Mouse (Mus musculus): ENCODE results near the gene Ralgds. TPM values are rescaled to one million over a fixed set of nuclear protein-coding genes. Genes with fewer than 3 reads are reported as not detected.

Ralgds gene
- polyA plus RNA-seq, 1 experiment from 2014 or later = 87.8 TPM

DNA sequence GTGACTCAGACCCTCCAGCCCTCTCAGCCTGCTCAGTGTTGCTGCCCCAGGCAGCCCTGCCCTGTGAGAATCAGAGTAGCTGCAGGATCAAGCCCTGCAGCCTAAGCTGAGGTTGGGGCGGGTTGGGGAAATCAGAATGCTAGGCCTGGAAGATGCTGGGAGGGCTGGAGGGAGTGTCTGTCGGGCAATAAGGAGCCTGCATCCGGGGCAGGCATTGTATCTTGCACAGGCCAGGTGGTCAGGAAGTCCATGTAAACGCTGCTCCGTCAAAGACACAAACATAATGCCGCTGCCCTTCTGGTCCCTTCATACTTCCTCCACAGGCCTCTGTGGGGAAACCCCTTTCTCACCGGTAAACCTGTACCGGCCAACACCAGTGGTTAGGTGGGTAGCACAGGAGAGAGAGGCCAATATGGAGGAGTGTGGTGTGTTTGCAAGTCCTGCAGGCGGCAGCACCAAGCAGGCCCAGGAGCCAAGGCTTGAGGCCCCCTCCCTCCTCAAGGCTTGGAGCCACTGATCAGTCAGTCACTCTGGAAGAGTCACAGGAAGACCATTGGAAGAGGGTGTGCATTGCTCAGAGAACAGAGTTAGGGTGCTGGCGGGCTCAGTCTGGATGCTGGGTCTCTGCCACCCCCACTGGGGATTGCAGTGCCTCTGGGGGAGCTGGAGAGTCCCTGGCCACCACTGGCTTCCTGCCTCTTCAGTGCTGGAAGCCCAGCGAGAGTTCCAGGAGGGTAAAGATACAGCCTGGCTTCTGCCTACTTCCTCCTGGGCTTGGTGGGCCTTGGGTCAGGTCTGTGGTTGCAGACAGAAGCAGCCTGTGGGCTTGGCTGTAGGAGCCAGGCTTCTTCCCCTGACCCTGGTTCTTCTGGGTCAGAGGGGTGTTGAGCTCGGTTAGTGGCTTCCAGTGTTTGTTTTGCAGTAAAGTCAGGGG lies 13.3 kb downstream of the Ralgds start:
- Histone ChIP-seq H3K4me1 (peaks cover 85% of the 10 kb centered on the region), H3K4me3 (no peak overlapping the region), H3K4me2 (replicated peaks) (no peak overlapping the region; the same call in 1 of the 2 replicates), H3K27me3 (no peaks in the 10 kb centered on the region), H3K9me3 (no peaks in the 10 kb centered on the region), H3K36me3 (peaks cover 5% of the 10 kb centered on the region; the same call in 1 of the 2 replicates), H3K9ac (replicated peaks) (no peak overlapping the region), H3K27ac (replicated peaks) (peak overlapping the region; percentile 81)
- 41% methylated on average over 12 of the region's 12 CpGs for WGBS
- ATAC-seq (replicated peaks) = no peak

DNA sequence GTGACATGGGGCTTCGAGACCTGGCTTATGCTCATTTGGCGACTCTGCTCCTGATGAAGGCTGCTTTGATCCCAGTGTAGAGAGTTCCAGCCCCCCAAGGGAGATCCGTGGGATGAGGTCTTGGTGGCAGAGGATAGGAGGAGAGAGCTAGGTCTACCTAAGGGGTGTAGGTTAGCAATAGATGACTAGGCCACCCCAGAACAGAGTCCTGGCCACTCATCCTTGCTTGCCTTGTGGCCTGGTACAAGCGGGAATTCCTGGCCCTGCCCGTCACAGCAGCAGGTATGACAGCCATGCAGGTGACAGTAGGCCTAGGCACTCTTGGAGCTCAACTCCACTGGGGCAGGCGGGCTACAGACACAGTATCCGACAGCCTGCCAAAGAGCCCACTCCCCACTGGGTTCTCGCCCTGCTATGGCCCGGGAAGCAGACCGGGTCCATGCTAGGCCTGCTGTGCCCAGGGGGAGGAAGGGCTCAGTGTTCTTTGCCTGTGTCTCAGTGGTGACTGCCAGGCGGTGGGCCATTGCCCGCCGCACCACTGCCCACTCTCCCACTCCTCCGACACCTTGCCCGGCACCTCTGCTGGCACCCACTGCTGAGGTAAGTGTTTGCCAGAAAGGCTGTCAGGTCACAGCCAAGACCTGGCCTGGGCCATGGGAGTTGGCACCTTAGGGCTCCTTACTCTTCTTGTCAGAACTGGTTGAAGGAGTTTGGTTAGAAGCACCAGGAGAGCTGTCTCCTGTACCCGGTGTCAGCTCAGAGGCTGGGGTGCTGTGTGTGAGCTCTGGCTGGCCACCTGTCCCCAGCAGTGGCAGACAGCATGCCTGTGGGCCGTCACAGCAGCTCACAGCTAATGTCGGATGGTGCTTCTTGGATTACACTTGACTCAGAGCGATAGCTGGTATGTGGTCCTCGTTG lies 14.8 kb downstream of the Ralgds start:
- peaks cover 79% of the 10 kb centered on the region for H3K4me1 ChIP-seq
- H3K27ac ChIP-seq (replicated peaks) = no peak overlapping the region
- no peak overlapping the region for H3K4me2 ChIP-seq (replicated peaks)
- H3K27me3 ChIP-seq = no peaks in the 10 kb centered on the region
- H3K36me3 ChIP-seq = no peaks in the 10 kb centered on the region
- no peaks in the 10 kb centered on the region for H3K9me3 ChIP-seq
- WGBS = 84% methylated on average over 20 of the region's 20 CpGs
- H3K9ac ChIP-seq (replicated peaks) = no peak overlapping the region
- no peak overlapping the region for H3K4me3 ChIP-seq
- no peak for ATAC-seq (replicated peaks)

DNA sequence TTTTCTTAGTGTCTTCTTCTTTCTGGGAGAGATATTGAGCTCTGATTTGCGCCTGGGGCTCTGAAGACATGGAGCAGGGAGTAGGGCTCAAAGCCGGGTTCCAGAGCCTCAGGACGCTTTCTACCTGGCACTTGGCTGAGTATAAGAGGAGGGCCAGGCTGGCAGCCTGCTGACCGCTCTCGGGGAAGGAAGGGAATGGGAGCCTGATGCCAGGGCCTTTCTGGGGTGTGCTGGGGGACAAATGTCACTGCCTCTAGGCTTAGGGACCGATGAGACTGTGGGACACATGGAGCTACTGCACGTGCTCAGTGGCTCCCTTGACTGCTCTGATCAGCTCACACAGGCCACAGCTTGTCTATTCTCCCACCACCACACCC lies 15.4 kb downstream of the Ralgds start:
- H3K27ac ChIP-seq (replicated peaks) = no peak overlapping the region
- no peaks in the 10 kb centered on the region for H3K36me3 ChIP-seq
- H3K9me3 ChIP-seq = no peaks in the 10 kb centered on the region
- no peak overlapping the region for H3K9ac ChIP-seq (replicated peaks)
- WGBS = 85% methylated on average over 7 of the region's 7 CpGs
- H3K4me1 ChIP-seq = peaks cover 82% of the 10 kb centered on the region
- no peak for ATAC-seq (replicated peaks)
- H3K4me3 ChIP-seq = no peak overlapping the region
- H3K27me3 ChIP-seq = no peaks in the 10 kb centered on the region
- H3K4me2 ChIP-seq (replicated peaks) = no peak overlapping the region

DNA sequence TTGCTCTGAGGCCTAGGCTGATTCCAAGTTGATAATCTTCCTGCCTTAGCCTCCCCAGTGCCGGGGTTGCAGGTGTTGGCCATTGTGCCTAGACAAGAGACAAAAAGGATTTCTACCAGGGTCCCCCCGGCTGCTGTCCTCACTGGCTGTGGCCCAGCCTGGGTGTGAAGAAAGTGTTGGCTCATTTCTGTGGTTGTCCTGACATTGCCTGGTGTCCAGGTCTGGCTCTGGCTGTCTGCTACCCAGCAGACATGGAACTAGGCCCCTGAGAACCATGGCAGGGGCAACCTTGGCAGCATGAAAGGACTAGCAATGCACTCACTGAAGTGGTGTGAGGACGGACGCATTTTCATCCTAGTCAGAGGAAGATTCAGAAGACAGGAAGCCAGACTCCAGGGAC lies 16.9 kb downstream of the Ralgds start:
- Histone ChIP-seq H3K4me1 (peaks cover 82% of the 10 kb centered on the region), H3K4me3 (no peak overlapping the region), H3K36me3 (no peaks in the 10 kb centered on the region), H3K27ac (replicated peaks) (peak overlapping the region; percentile 21; the same call in 1 of the 2 replicates), H3K9ac (replicated peaks) (no peak overlapping the region), H3K9me3 (no peaks in the 10 kb centered on the region), H3K27me3 (no peaks in the 10 kb centered on the region), H3K4me2 (replicated peaks) (no peak overlapping the region)
- no peak for ATAC-seq (replicated peaks)
- WGBS = 71% methylated on average over 4 of the region's 4 CpGs

DNA sequence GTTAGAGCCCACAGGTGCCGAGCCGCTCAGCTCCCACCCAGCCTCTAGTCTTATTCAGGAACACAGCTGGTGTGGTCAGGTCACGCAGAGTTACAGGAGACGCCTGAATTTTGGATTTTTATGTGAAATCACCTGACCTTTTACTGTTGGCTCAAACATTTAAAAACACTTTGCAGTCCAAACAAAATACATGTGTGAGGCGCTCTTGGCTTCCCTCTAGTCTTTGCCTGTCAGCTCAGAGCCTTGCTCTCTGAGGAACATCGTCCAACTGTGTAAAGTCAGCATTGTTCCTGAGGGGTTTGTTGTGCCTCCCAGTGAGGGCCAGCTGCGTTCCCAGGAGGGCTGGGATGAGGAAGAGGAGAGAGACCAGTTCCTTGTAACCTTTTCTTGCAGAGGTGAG lies 17.4 kb downstream of the Ralgds start:
- no peaks in the 10 kb centered on the region for H3K36me3 ChIP-seq
- no peak for ATAC-seq (replicated peaks)
- no peak overlapping the region for H3K4me2 ChIP-seq (replicated peaks)
- no peak overlapping the region for H3K9ac ChIP-seq (replicated peaks)
- H3K9me3 ChIP-seq = no peaks in the 10 kb centered on the region
- no peak overlapping the region for H3K4me3 ChIP-seq
- H3K27ac ChIP-seq (replicated peaks) = 0 out of 2 replicates have a peak overlapping the region, but pooled peaks have one; percentile 21
- 66% methylated on average over 7 of the region's 7 CpGs for WGBS
- H3K27me3 ChIP-seq = no peaks in the 10 kb centered on the region
- H3K4me1 ChIP-seq = peaks cover 82% of the 10 kb centered on the region

DNA sequence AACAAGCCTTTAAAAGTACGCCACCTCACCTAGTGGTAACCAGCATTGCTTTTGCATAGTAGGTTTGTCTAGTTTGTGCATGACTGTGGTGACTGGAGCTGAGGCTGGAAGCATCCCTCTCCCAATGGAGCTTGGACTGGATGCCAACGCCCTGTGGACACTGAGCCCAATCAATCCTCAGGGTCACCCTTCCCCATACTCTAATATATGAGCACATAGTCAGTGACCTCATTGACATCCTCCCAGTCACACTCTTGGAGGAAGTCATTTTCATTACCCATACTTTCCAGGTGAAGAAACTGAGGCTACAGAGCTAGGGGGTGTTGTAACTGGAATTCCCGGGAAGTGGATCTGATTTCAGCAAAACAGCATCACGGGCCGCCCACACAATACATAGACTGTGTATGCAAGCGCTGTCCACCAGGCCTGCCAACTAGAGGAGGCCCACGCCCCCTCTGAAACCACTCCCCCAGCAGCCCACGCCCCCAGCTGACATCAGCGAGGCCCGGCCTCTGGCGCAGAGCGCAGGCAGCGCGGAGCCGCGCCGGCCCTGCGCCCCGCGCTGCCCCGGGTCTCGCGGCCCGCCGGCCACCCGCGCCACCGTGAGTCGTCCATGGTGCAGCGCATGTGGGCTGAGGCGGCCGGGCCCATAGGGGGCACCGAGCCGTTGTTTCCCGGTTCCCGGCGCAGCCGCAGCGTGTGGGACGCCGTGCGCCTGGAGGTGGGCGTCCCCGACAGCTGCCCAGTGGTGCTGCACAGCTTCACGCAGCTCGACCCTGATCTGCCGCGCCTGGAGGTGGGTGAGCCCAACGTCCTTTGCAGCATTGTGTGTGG lies 20.2 kb downstream of the Ralgds start:
- H3K36me3 ChIP-seq = no peaks in the 10 kb centered on the region
- H3K9ac ChIP-seq (replicated peaks) = peak overlapping the region; percentile 71
- WGBS = 3% methylated on average over 49 of the region's 49 CpGs
- peaks cover 83% of the 10 kb centered on the region for H3K4me1 ChIP-seq
- no peaks in the 10 kb centered on the region for H3K27me3 ChIP-seq
- H3K4me3 ChIP-seq = peak overlapping the region; percentile 52
- peak; percentile 87 for ATAC-seq (replicated peaks)
- no peaks in the 10 kb centered on the region for H3K9me3 ChIP-seq
- H3K27ac ChIP-seq (replicated peaks) = peak overlapping the region; percentile 89
- H3K4me2 ChIP-seq (replicated peaks) = peak overlapping the region; percentile 84

DNA sequence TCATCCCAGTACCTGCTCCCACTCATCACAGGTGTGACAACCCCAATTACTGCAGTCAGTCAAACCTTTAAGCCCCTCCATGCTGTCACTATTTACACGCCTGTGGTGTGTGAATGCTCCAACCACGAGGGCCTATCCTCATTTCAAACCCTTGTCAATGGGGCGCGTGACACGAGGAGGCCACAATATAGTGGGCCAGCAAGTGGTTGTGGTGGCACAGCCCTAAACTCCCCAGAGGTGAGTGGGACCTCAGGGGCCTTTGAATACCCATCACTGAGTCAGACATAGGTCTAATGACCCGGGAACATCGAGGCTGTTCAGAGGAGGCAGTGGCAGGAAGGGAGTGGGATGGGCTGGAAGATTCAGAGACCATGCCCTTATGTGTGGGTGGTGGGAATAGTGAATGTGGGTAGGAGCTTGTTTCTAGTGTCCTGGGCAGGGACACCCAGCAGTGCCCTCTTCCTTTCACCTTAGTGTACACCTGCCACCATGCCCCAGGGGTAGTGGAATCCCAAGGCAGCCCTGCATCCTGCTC lies 21.0 kb downstream of the Ralgds start:
- Histone ChIP-seq H3K4me2 (replicated peaks) (peak overlapping the region; percentile 84), H3K4me3 (peak overlapping the region; percentile 52), H3K36me3 (no peaks in the 10 kb centered on the region), H3K9me3 (no peaks in the 10 kb centered on the region), H3K9ac (replicated peaks) (peak overlapping the region; percentile 71), H3K27me3 (no peaks in the 10 kb centered on the region), H3K4me1 (peaks cover 87% of the 10 kb centered on the region), H3K27ac (replicated peaks) (peak overlapping the region; percentile 89)
- 53% methylated on average over 7 of the region's 7 CpGs for WGBS
- 0 out of 2 replicates have a peak, but pooled peaks have one; percentile 5 for ATAC-seq (replicated peaks)

DNA sequence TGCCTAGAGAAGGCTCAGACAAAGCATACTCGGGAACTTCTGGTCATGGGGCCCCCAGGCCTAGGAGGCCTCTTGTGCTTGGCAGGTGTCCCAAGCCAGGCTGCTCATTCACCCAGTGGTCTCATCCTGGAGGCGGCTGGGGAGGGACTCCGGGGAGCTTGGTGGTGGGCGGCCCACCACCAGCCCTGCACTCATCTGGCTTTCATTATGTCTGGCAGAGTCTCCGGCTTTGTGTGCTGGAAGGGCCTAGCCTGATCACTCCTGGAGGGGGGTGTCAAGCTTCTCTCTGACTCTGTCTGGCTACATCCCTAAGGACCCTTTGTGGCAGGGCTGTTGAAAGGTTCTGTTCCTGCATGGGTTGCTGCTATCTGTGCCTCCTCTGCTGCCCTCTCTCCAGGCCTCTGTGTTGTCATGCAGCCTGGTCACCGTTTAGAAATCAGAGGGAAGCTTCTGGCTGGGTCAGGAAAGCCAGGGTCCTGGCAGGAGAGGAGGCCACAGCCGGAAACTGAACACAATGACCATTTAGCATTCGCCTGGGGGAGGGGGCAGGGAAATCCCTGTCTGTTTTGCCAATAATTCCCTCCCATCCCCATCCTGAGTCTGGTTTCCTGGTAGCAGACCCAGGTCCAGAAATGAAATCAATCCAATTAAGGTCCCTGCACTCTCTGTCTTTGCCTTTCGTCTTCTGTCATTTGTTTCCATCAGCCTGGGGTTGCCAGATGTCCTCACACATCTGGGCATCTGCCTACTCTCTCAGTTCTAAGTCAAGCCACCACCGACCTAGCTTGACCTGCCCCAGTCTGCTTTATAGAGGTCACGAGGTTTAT lies 21.7 kb downstream of the Ralgds start:
- Histone ChIP-seq H3K9me3 (no peaks in the 10 kb centered on the region), H3K27ac (replicated peaks) (peak overlapping the region; percentile 89), H3K4me3 (peak overlapping the region; percentile 52), H3K4me1 (peaks cover 88% of the 10 kb centered on the region), H3K4me2 (replicated peaks) (peak overlapping the region; percentile 84), H3K27me3 (no peaks in the 10 kb centered on the region), H3K9ac (replicated peaks) (peak overlapping the region; percentile 71), H3K36me3 (no peaks in the 10 kb centered on the region)
- ATAC-seq (replicated peaks) = peak; percentile 24; the same call in 1 of the 2 replicates
- 26% methylated on average over 11 of the region's 11 CpGs for WGBS

DNA sequence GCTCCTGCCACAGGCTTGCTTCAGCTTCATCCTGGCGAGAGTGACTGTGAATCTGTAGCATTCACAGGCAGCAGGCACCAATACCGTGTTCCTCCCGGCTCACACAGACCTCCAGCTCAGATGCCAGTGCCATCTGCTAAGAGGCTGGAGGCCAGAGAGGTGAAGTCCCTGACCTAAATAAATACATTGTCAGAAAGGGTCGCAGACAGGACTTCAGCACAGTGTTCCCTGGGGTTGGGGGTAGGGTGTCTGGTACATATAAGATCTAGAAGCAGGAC lies 22.3 kb downstream of the Ralgds start:
- WGBS = 32% methylated on average over 4 of the region's 4 CpGs
- Histone ChIP-seq H3K9me3 (no peaks in the 10 kb centered on the region), H3K4me1 (peaks cover 88% of the 10 kb centered on the region), H3K27ac (replicated peaks) (peak overlapping the region; percentile 89), H3K36me3 (no peaks in the 10 kb centered on the region), H3K4me3 (peak overlapping the region; percentile 9; the same call in 1 of the 2 replicates), H3K4me2 (replicated peaks) (peak overlapping the region; percentile 84), H3K9ac (replicated peaks) (no peak overlapping the region; the same call in 1 of the 2 replicates), H3K27me3 (no peaks in the 10 kb centered on the region)
- no peak for ATAC-seq (replicated peaks)

DNA sequence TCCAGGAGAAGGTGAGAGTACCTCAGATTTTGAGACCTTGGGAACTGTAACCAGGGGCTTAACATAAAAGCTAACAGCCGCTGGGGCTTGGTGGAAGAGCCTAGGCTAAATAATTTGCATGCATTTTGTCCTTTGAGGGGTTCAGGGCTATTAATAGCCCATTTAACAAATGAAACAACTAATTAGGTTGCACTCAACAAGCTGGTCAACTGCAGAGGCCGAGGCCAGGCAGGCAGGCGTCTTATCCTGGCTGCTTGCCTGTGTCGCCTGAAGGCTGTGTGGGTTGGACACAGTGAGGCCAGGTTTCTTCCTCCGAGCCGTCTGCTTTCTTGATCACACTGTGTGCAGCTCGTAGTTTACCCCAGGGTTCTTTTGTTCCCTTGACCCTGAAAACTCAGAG lies 22.7 kb downstream of the Ralgds start:
- Histone ChIP-seq H3K4me2 (replicated peaks) (peak overlapping the region; percentile 84), H3K9ac (replicated peaks) (no peak overlapping the region; the same call in 1 of the 2 replicates), H3K27ac (replicated peaks) (peak overlapping the region; percentile 89), H3K27me3 (no peaks in the 10 kb centered on the region), H3K4me3 (peak overlapping the region; percentile 9; the same call in 1 of the 2 replicates), H3K4me1 (peaks cover 88% of the 10 kb centered on the region), H3K9me3 (no peaks in the 10 kb centered on the region), H3K36me3 (no peaks in the 10 kb centered on the region)
- ATAC-seq (replicated peaks) = no peak; the same call in 1 of the 2 replicates
- WGBS = 12% methylated on average over 7 of the region's 7 CpGs
